Mouse (Mus musculus) hindbrain, embryonic 15.5 days (tissue): ENCODE results near the gene Clec2d. TPM values are rescaled to one million over a fixed set of nuclear protein-coding genes. Genes with fewer than 3 reads are reported as not detected.
"Not testable (repeated sequence)": the region's sequence is repeated elsewhere in the genome, so short reads cannot be mapped to it uniquely, and the experiment has no call there.

Experiments used
- ATAC-seq: fragments of 200-750 bp; cut with Nextera tagmentation; 2 replicates; pipeline ENCODE4 v1.8.0; 2017; ENCODE audit warnings: low read depth, moderate number of reproducible peaks, moderate TSS enrichment; ENCODE audit not compliant: low FRiP score
- H3K27ac ChIP-seq: fragments of 300-500 bp; sonication (generic); replicated peaks from 2 replicates; pipeline ENCODE4 v1.5.1; 2015; ENCODE audit warnings: mild to moderate bottlenecking, inconsistent platforms
- H3K27me3 ChIP-seq: fragments of 300-500 bp; sonication (generic); 2 replicates; pipeline ENCODE4 v1.6.1; 2015; ENCODE audit warnings: control low read depth, inconsistent platforms
- H3K36me3 ChIP-seq: fragments of 300-500 bp; sonication (generic); 2 replicates; pipeline ENCODE4 v1.6.1; 2015; ENCODE audit warnings: control low read depth, inconsistent platforms
- H3K4me1 ChIP-seq: fragments of 300-500 bp; sonication (generic); replicated peaks from 2 replicates; pipeline ENCODE4 v1.6.1; 2015; ENCODE audit warnings: control low read depth, inconsistent platforms
- H3K4me2 ChIP-seq: fragments of 300-500 bp; sonication (generic); 2 replicates; pipeline ENCODE4 v1.6.1; 2015; ENCODE audit warnings: moderate library complexity, mild to moderate bottlenecking, inconsistent platforms
- H3K4me3 ChIP-seq: fragments of 300-500 bp; sonication (generic); 2 replicates; pipeline ENCODE4 v1.5.1; 2015; ENCODE audit warnings: mild to moderate bottlenecking, inconsistent platforms
- H3K9ac ChIP-seq: fragments of 300-500 bp; sonication (generic); 2 replicates; pipeline ENCODE4 v1.6.1; 2015; ENCODE audit warnings: inconsistent platforms
- H3K9me3 ChIP-seq: fragments of 300-500 bp; sonication (generic); 2 replicates; pipeline ENCODE4 v1.6.1; 2016; ENCODE audit warnings: control low read depth, inconsistent platforms
- WGBS: fragments of 180-500 bp; shearing (Covaris S2); methylation state at CpG from one replicate; pipeline ENCODE4 v1.1.7; 2015; 5-methylcytosine and 5-hydroxymethylcytosine counted together
- polyA plus RNA-seq: library from polyadenylated mRNA; unstranded; fragments of >200 nt; fragmentation: Nextera tagmentation; extraction: Ambion mirVana; gene quantifications from 2 replicates; pipeline ENCODE4 v1.2.1, GENCODE M21; 2015

Gene Clec2d
- polyA plus RNA-seq, 1 experiment from 2014 or later, result 0.12 TPM

DNA sequence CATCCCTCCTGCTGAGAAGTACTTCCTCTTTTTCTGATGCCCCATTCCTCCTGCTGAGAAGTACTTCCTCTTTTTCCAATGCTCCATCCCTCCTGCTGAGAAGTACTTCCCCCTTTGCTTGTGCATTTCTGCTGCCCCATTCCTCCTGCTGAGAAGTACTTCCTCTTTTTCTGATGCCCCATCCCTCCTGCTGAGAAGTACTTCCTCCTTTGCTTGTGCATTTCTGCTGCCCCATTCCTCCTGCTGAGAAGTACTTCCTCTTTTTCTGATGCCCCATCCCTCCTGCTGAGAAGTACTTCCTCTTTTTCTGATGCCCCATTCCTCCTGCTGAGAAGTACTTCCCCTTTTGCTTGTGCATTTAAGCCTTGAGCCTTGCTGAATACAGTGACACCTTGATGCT, 19.7 kb downstream of the Clec2d start:
- H3K9ac ChIP-seq, H3K4me2 ChIP-seq, H3K27me3 ChIP-seq, H3K4me1 ChIP-seq, H3K27ac ChIP-seq, H3K36me3 ChIP-seq, H3K4me3 ChIP-seq, H3K9me3 ChIP-seq, ATAC-seq: not testable (repeated sequence)

DNA sequence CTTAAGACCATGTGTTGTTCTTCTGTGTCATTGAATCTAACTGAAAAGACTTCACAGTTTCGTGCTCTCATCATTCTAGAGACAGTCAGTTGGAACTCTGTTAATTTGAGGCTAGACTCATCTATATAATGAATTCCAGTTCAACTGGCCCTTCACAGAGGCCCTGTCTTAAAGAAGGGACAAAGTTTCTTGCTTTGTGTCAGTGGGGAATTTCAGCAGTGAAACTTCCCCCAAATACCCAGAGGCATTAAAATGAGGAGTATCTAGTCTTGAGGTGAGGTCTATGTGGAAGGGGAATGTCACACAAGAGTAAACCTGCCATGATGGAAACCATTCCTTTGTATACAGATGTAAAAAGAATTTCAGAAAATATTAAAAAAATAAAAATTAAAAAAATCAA, 21.9 kb downstream of the Clec2d start:
- 78% methylated on average over 1 of the region's 1 CpGs for WGBS
- H3K9me3 ChIP-seq, result no peaks in the 10 kb centered on the region
- no peak overlapping the region for H3K27ac ChIP-seq
- no peak overlapping the region for H3K4me2 ChIP-seq
- H3K9ac ChIP-seq, result no peak overlapping the region
- no peaks in the 10 kb centered on the region for H3K4me1 ChIP-seq
- no peak for ATAC-seq
- no peak overlapping the region for H3K4me3 ChIP-seq
- H3K27me3 ChIP-seq, result no peaks in the 10 kb centered on the region
- H3K36me3 ChIP-seq, result no peaks in the 10 kb centered on the region

DNA sequence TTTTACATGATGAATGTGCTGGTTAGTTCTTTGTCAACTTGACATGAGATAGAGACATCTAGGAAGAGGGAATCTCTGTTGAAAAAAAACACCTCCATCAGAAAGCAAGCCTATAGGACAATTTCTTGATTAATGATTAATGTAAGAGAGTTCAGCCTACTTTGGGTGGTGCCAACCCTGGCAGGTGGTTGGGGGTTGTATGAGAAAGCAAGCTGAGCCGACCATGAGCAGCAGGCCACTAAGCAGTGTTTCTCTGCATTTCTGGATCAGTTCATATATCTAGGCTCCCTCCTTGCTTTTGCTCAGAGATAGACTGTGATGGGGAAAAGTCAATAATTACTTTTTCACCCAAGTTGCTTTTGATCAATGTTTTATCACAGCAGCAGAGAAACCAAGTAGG, 23.9 kb downstream of the Clec2d start:
- Histone ChIP-seq H3K27ac (no peak overlapping the region), H3K4me1 (no peaks in the 10 kb centered on the region), H3K9me3 (no peaks in the 10 kb centered on the region), H3K27me3 (no peaks in the 10 kb centered on the region), H3K4me2 (no peak overlapping the region), H3K4me3 (no peak overlapping the region), H3K36me3 (no peaks in the 10 kb centered on the region), H3K9ac (no peak overlapping the region)
- 79% methylated on average over 1 of the region's 1 CpGs for WGBS
- ATAC-seq, result no peak

DNA sequence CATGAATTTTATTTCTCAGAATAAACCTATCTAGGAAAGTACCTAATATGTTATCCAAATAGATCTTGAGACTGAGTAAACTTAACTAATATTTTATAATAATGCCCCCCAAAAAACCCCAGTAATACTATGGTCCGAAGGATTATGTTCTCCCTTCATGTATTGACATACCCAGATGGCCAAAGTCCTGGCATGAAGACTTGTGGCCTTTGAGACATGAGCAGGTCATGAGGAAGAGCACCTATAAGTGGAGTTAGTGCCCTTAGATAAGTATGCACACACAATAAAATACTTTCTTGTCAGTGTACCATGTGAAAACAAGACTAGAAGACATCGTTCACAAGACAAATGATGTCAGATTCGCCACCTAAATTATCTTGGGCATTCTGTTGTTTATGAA, 24.4 kb downstream of the Clec2d start:
- Histone ChIP-seq H3K4me1 (no peaks in the 10 kb centered on the region), H3K9ac (no peak overlapping the region), H3K27me3 (no peaks in the 10 kb centered on the region), H3K9me3 (no peaks in the 10 kb centered on the region), H3K4me2 (no peak overlapping the region), H3K4me3 (no peak overlapping the region), H3K27ac (no peak overlapping the region), H3K36me3 (no peaks in the 10 kb centered on the region)
- ATAC-seq, result no peak
- WGBS, result 91% methylated on average over 3 of the region's 3 CpGs

DNA sequence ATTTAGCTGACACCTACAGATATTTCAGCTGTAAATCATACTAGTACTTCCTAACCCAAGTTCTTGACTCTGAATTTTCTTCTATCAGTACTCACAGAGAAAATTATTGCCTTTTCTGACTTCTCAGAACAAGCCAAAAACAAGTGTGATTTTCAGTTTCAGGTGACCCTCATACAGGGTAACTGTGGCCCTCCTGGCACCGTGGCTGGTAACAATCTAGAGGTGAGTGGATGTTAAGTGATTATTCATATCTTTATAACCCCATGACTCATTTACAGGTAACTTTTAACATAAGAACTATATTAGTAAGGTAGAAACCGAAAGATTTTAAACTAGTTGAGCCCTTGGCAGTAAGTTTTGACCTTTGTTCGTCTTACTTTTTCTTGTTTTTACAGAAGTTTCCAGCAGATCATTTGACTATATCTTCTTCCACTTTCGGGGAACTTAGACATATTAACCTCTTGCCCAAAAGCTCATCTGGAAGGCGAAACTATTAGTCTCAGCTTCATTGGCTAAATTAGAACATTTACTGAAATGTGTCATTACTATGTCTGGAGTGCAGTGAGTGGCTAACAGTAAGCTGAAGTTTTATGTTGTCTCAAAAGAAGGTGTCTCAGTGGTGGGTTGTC, 28.6 kb downstream of the Clec2d start:
- H3K9me3 ChIP-seq, result no peaks in the 10 kb centered on the region
- no peak overlapping the region for H3K27ac ChIP-seq
- 91% methylated on average over 5 of the region's 5 CpGs for WGBS
- no peak overlapping the region for H3K9ac ChIP-seq
- H3K27me3 ChIP-seq, result no peaks in the 10 kb centered on the region
- no peaks in the 10 kb centered on the region for H3K36me3 ChIP-seq
- H3K4me1 ChIP-seq, result no peaks in the 10 kb centered on the region
- H3K4me2 ChIP-seq, result no peak overlapping the region
- no peak overlapping the region for H3K4me3 ChIP-seq
- no peak for ATAC-seq

DNA sequence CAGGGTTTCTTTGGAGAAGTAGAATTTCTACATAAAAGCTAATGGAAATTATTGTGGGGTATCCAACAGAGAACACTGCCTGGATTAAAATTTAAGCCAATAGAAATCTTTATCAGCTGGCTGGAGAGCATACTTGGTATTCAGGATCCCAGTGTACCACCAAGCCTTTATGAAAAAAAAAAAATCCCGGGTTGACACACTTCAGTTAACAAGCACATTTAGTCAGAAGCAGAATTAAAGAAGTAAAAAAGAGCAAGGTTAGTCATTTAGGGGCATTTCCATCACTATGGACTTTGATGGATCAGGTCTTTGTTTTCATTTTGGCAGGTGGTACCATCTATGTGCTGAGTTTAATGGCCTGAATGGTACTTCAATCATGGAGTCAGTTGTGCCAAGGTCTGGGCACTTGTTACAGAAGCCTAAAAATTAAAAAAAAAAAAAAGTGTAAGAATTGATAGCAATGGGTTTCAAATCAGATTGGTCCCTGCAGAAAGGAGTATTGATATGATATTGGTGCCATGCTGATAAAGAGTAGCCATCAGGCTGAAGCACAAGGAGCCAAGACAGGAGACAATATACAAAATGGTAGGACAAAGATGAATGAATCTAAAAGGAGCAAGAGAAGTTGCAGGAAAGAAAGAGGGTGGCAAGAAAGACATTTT, 29.5 kb downstream of the Clec2d start:
- H3K9ac ChIP-seq, result no peak overlapping the region
- WGBS, result 82% methylated on average over 1 of the region's 1 CpGs
- H3K9me3 ChIP-seq, result no peaks in the 10 kb centered on the region
- no peaks in the 10 kb centered on the region for H3K36me3 ChIP-seq
- H3K4me2 ChIP-seq, result no peak overlapping the region
- no peak for ATAC-seq
- H3K27ac ChIP-seq, result no peak overlapping the region
- H3K4me1 ChIP-seq, result no peaks in the 10 kb centered on the region
- H3K4me3 ChIP-seq, result no peak overlapping the region
- no peaks in the 10 kb centered on the region for H3K27me3 ChIP-seq

DNA sequence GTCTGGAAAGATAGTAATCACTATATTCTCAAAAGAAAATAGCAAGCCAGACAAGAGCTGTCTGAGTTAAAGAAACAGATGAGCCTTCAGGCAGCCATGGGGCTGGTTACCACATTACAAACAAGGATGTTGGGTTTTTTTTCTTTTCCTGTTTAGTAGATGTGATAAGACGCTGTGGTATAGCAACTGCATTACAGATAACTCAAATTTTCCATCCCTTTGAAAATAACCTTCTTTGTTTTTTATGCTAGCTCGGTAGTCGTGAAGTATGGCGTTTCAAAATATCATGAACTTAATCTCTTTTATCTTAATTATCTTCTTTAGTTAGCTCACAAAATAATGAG, 30.0 kb downstream of the Clec2d start:
- no peaks in the 10 kb centered on the region for H3K36me3 ChIP-seq
- 92% methylated on average over 4 of the region's 4 CpGs for WGBS
- no peak overlapping the region for H3K9ac ChIP-seq
- no peaks in the 10 kb centered on the region for H3K27me3 ChIP-seq
- no peak for ATAC-seq
- H3K4me3 ChIP-seq, result no peak overlapping the region
- no peak overlapping the region for H3K27ac ChIP-seq
- no peak overlapping the region for H3K4me2 ChIP-seq
- H3K9me3 ChIP-seq, result no peaks in the 10 kb centered on the region
- no peaks in the 10 kb centered on the region for H3K4me1 ChIP-seq

DNA sequence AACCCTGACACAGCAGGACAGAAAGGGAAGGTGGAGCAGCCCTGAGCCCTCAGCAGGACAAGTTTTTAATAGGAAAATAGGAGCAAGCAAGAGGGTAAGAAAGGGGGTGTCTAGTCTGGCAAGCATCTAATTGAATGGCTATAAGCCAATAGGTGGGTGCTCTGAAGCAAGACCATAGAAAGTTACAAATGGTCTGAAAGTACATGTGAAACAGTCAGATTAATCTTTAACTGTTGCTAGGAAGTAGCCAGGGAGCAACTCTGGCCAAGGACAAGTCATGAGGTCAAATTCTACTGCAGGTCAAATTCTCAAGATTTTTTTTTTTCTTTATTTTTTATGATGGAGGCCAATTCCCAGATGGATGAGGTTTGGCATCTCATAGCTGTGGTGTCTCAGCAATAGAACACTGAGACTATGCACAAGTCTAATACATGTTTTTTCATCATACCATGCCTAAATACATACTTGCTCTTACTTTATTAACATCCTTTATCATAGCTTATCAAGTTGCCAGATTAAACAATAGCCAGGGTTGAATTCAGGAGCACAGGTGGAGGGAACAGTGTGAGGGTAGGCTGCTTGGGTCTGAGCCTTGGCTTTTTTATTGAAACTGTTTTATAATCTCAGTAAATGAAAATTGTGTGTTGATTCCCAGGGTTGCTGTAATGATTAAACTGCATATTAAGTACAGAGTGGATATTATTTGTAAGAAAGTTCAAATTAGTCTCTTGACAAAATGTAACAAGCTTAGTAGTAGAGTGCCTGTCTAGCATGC, 32.2 kb downstream of the Clec2d start:
- no peak overlapping the region for H3K27ac ChIP-seq
- no peak overlapping the region for H3K4me2 ChIP-seq
- H3K36me3 ChIP-seq, result no peaks in the 10 kb centered on the region
- ATAC-seq, result no peak
- H3K4me1 ChIP-seq, result no peaks in the 10 kb centered on the region
- H3K9me3 ChIP-seq, result no peaks in the 10 kb centered on the region
- H3K27me3 ChIP-seq, result no peaks in the 10 kb centered on the region
- H3K4me3 ChIP-seq, result no peak overlapping the region
- H3K9ac ChIP-seq, result no peak overlapping the region

DNA sequence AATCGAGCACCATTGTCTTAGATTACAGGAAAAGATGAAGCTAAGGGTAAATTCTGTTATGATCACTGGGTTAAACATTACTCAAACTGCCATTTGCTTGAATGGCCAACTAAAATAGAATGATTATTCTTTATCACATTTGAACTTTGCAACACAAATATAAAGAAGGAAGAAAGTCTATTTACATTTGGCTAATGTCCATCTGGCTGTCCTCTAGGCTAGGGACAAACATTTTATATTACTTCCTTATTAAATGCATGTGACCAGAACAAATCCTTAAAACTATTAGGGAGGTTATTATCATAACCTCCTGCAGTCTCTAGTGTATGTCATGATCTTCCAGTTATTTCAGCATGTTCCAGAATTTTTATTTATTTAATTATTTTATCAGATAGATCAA, 33.1 kb downstream of the Clec2d start:
- H3K9me3 ChIP-seq, result no peaks in the 10 kb centered on the region
- WGBS, result 75% methylated on average over 1 of the region's 1 CpGs
- ATAC-seq, result no peak

DNA sequence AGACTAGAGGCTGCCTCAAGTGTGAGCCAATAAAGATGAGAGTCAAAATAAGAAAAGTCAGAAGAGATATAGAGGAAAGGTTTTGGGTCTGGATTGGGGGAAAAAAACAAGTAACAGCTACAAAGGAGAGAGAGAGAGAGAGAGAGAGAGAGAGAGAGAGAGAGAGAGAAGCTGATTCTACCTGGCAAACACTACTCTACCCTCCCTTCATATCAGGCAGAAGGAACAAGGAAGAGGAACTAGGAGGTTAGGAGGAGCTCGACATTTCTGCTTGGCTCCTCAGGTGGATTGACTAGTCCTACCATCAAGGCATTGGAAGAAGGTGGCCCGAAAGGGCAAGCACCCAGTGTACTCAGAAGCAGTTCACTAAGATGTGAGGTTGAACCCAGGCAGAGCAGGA, 33.8 kb downstream of the Clec2d start:
- Histone ChIP-seq H3K9me3 (no peaks in the 10 kb centered on the region), H3K4me2 (no peak overlapping the region), H3K4me3 (no peak overlapping the region), H3K4me1 (no peaks in the 10 kb centered on the region), H3K9ac (no peak overlapping the region), H3K27ac (no peak overlapping the region), H3K36me3 (no peaks in the 10 kb centered on the region), H3K27me3 (no peaks in the 10 kb centered on the region)
- WGBS, result 86% methylated on average over 2 of the region's 2 CpGs
- no peak for ATAC-seq

More for the DNA sequence above, 33.1 kb downstream of the Clec2d start:
- Histone ChIP-seq H3K27me3 (no peaks in the 10 kb centered on the region), H3K4me2 (no peak overlapping the region), H3K4me1 (no peaks in the 10 kb centered on the region), H3K9ac (no peak overlapping the region), H3K27ac (no peak overlapping the region), H3K36me3 (no peaks in the 10 kb centered on the region), H3K4me3 (no peak overlapping the region)

DNA sequence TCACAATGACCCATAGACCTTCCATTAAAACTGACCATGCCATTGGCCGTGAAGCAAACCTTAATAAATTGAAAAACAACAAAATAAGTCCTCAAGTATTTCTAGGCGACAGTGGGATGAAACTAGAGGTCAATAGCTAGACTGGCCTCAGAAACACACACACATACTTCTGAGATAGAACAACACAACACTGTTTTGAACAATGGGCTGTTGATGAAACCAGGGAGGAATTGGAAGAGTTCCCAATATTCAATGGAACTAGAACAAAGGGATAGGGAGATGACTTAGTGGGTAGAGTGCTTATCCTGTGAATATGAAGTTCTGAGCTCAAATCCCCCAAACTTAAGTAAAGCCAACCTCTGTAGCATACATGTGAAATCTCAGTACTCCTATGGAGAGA, 34.6 kb downstream of the Clec2d start:
- Histone ChIP-seq H3K4me3 (no peak overlapping the region), H3K36me3 (no peaks in the 10 kb centered on the region), H3K4me2 (no peak overlapping the region), H3K4me1 (no peaks in the 10 kb centered on the region), H3K27me3 (no peaks in the 10 kb centered on the region), H3K9ac (no peak overlapping the region), H3K9me3 (no peaks in the 10 kb centered on the region), H3K27ac (no peak overlapping the region)
- no peak for ATAC-seq
- 84% methylated on average over 2 of the region's 2 CpGs for WGBS

DNA sequence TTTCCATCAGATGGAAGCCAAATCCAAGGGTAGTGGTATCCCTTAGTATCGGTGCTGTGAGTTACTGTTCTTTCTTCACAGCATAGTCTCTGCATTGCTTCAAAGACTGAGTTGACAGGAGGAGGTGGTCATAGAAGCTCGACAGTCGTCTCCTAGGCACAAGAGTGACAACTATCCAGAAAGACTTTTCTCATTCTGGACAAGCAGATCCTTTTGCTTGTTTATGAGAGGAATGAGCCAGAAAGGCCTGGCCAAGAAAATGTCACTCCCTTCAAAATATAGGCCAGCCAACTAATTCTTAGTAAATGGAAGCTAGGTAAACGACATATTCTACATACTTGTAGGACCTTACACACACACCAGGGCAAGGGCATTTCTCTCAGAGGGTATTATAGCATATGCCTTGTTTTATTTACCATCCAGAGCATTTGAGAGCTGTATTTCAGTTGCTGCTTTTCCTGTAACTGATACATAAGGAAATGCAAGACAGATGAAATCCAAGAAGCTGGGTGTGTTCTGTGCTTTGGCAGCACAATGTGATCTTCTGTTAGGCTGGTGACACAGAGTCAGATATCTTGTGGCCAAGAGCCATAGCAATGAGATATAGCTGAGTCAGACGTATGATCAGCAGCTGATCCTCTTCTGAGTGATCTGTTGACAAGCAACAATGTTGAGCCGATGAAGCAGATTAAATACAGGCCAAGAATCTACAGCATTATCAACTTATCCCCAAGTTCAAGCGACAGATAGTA, 35.6 kb downstream of the Clec2d start:
- Histone ChIP-seq H3K27me3 (no peaks in the 10 kb centered on the region), H3K27ac (no peak overlapping the region), H3K36me3 (no peaks in the 10 kb centered on the region), H3K4me2 (no peak overlapping the region), H3K9me3 (no peaks in the 10 kb centered on the region), H3K4me1 (no peaks in the 10 kb centered on the region), H3K4me3 (no peak overlapping the region), H3K9ac (no peak overlapping the region)
- 88% methylated on average over 7 of the region's 7 CpGs for WGBS
- no peak for ATAC-seq
